Mouse (Mus musculus) testis, adult 2 months (tissue): ENCODE measurements at regions not wholly inside any gene's neighbourhood (a gene's known extent, or its start where the extent isn't known, plus 50 kb on each side); places are given as distances from the start of the nearest gene placed in this dataset.

Source experiments
- CTCF ChIP-seq: fragments of 200-500 bp; IDR thresholded peaks from 2 replicates; pipeline ENCODE4 v1.5.1; 2012; ENCODE audit warnings: low read depth, mild to moderate bottlenecking, inconsistent platforms, low read length, moderate library complexity; ENCODE audit not compliant: control insufficient read depth, insufficient read depth, insufficient replicate concordance
- POLR2A ChIP-seq: fragments of 200-500 bp; IDR thresholded peaks from 2 replicates; pipeline ENCODE4 v1.6.1; 2012; ENCODE audit warnings: low read depth, mild to moderate bottlenecking, inconsistent platforms, low read length, moderate library complexity; ENCODE audit not compliant: control insufficient read depth

- TF ChIP-seq CTCF (no peak), POLR2A (no peak)
These were observed 283.6 kb downstream of the Tm4sf1 start for GRCm38 (mm10) chr3:57018171-57018570.
